Mouse (Mus musculus): ENCODE results near the gene B230118H07Rik. TPM values are rescaled to one million over a fixed set of nuclear protein-coding genes. Genes with fewer than 3 reads are reported as not detected.

B230118H07Rik gene
- polyA plus RNA-seq, 1 experiment from 2014 or later, result 61.7 TPM

GRCm38 (mm10) chr2:101581418-101581817 lies 67.9 kb downstream of the B230118H07Rik start:
- 82% methylated on average over 3 of the region's 3 CpGs for WGBS
- H3K27ac ChIP-seq (replicated peaks; ENCODE audit: low read depth, low read length), result no peak overlapping the region

GRCm38 (mm10) chr2:101580977-101581376 lies 68.4 kb downstream of the B230118H07Rik start:
- Histone ChIP-seq H3K4me3 (ENCODE audit: low read depth, low read length) (no peak overlapping the region), H3K4me2 (ENCODE audit: low read depth, severe bottlenecking) (no peak overlapping the region), H3K27ac (replicated peaks; ENCODE audit: low read depth, low read length) (no peak overlapping the region), H3K4me1 (ENCODE audit: control insufficient read depth, insufficient read depth, low read length) (peaks cover 4% of the 10 kb centered on the region; the same call in 1 of the 2 replicates), H3K9ac (ENCODE audit: low read length) (no peak overlapping the region), H3K27me3 (ENCODE audit: control insufficient read depth, insufficient read depth, low read length) (no peaks in the 10 kb centered on the region), H3K36me3 (ENCODE audit: control insufficient read depth, insufficient read depth, low read length) (no peaks in the 10 kb centered on the region), H3K9me3 (ENCODE audit: control insufficient read depth, low read length) (no peaks in the 10 kb centered on the region)
- WGBS, result 66% methylated on average over 3 of the region's 3 CpGs
- ATAC-seq (ENCODE audit: insufficient number of reproducible peaks, low FRiP score, low TSS enrichment, low read depth), result no peak
- no peak for DNase-seq (ENCODE audit: low spot score)

More at GRCm38 (mm10) chr2:101581418-101581817, 67.9 kb downstream of the B230118H07Rik start:
- no peak overlapping the region for H3K4me2 ChIP-seq (ENCODE audit: low read depth, severe bottlenecking)
- H3K9ac ChIP-seq (ENCODE audit: low read length), result no peak overlapping the region
- H3K9me3 ChIP-seq (ENCODE audit: control insufficient read depth, low read length), result no peaks in the 10 kb centered on the region
- DNase-seq (ENCODE audit: low spot score), result no peak
- no peak overlapping the region for H3K4me3 ChIP-seq (ENCODE audit: low read depth, low read length)
- no peak for ATAC-seq (ENCODE audit: insufficient number of reproducible peaks, low FRiP score, low TSS enrichment, low read depth)
- no peaks in the 10 kb centered on the region for H3K27me3 ChIP-seq (ENCODE audit: control insufficient read depth, insufficient read depth, low read length)
- H3K36me3 ChIP-seq (ENCODE audit: control insufficient read depth, insufficient read depth, low read length), result no peaks in the 10 kb centered on the region
- peaks cover 4% of the 10 kb centered on the region; the same call in 1 of the 2 replicates for H3K4me1 ChIP-seq (ENCODE audit: control insufficient read depth, insufficient read depth, low read length)

DNA sequence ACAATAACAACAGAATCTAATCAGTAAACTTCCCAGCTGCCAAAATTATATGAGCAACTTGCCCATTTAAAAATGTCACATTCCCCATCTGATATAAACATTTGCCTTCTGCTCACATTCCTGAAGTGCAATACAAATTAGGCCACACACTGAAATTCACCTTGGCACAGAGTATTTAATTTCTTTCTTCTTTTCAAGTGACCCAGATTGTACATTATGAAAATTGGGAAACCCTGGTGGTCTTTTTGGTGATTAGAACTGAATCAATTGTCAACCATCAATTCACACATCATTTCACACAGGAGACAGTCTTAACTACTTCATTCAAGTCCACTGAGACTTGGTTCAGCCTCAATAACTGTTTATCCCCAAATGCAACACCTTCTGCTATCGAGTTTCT lies 68.9 kb downstream of the B230118H07Rik start:
- 35% methylated on average over 1 of the region's 1 CpGs for WGBS
- peaks cover 4% of the 10 kb centered on the region; the same call in 1 of the 2 replicates for H3K4me1 ChIP-seq (ENCODE audit: control insufficient read depth, insufficient read depth, low read length)
- ATAC-seq (ENCODE audit: insufficient number of reproducible peaks, low FRiP score, low TSS enrichment, low read depth), result no peak
- DNase-seq (ENCODE audit: low spot score), result no peak
- no peak overlapping the region for H3K9ac ChIP-seq (ENCODE audit: low read length)
- H3K27ac ChIP-seq (replicated peaks; ENCODE audit: low read depth, low read length), result no peak overlapping the region
- no peak overlapping the region for H3K4me3 ChIP-seq (ENCODE audit: low read depth, low read length)
- H3K4me2 ChIP-seq (ENCODE audit: low read depth, severe bottlenecking), result no peak overlapping the region
- no peaks in the 10 kb centered on the region for H3K27me3 ChIP-seq (ENCODE audit: control insufficient read depth, insufficient read depth, low read length)
- no peaks in the 10 kb centered on the region for H3K36me3 ChIP-seq (ENCODE audit: control insufficient read depth, insufficient read depth, low read length)
- H3K9me3 ChIP-seq (ENCODE audit: control insufficient read depth, low read length), result no peaks in the 10 kb centered on the region

GRCm38 (mm10) chr2:101580027-101580426 lies 69.3 kb downstream of the B230118H07Rik start:
- no peak for DNase-seq (ENCODE audit: low spot score)
- Histone ChIP-seq H3K4me2 (ENCODE audit: low read depth, severe bottlenecking) (no peak overlapping the region), H3K4me3 (ENCODE audit: low read depth, low read length) (no peak overlapping the region), H3K36me3 (ENCODE audit: control insufficient read depth, insufficient read depth, low read length) (no peaks in the 10 kb centered on the region), H3K9ac (ENCODE audit: low read length) (no peak overlapping the region), H3K27me3 (ENCODE audit: control insufficient read depth, insufficient read depth, low read length) (no peaks in the 10 kb centered on the region), H3K27ac (replicated peaks; ENCODE audit: low read depth, low read length) (no peak overlapping the region), H3K9me3 (ENCODE audit: control insufficient read depth, low read length) (no peaks in the 10 kb centered on the region), H3K4me1 (ENCODE audit: control insufficient read depth, insufficient read depth, low read length) (peaks cover 4% of the 10 kb centered on the region; the same call in 1 of the 2 replicates)
- WGBS, result 51% methylated on average over 2 of the region's 2 CpGs
- no peak for ATAC-seq (ENCODE audit: insufficient number of reproducible peaks, low FRiP score, low TSS enrichment, low read depth)

DNA sequence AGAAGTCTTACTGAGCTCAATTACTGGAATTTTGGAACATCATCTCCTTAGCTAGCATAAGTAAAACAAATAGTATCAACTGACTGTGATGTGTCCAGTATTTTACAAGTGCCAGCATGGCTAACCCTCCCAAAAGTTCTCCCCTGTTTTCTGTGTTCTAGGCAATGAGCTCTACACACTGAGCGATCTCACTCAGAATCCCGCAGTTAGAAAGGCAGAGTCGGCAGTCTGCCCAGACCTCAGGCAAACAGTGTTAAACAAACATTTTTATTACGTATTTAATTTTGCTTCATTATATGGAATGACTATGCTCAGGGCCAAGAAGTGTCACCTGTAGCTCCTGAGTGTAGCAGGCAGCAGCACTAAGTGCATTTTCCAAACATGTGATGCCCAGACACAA lies 72.1 kb downstream of the B230118H07Rik start:
- Histone ChIP-seq H3K27ac (replicated peaks; ENCODE audit: low read depth, low read length) (no peak overlapping the region), H3K27me3 (ENCODE audit: control insufficient read depth, insufficient read depth, low read length) (no peaks in the 10 kb centered on the region), H3K4me1 (ENCODE audit: control insufficient read depth, insufficient read depth, low read length) (peaks cover 4% of the 10 kb centered on the region; the same call in 1 of the 2 replicates), H3K4me3 (ENCODE audit: low read depth, low read length) (no peak overlapping the region), H3K36me3 (ENCODE audit: control insufficient read depth, insufficient read depth, low read length) (no peaks in the 10 kb centered on the region), H3K9me3 (ENCODE audit: control insufficient read depth, low read length) (no peaks in the 10 kb centered on the region), H3K9ac (ENCODE audit: low read length) (no peak overlapping the region), H3K4me2 (ENCODE audit: low read depth, severe bottlenecking) (no peak overlapping the region)
- WGBS, result 63% methylated on average over 4 of the region's 4 CpGs
- ATAC-seq (ENCODE audit: insufficient number of reproducible peaks, low FRiP score, low TSS enrichment, low read depth), result no peak
- no peak for DNase-seq (ENCODE audit: low spot score)

- DNase-seq (ENCODE audit: low spot score), result no peak
- Histone ChIP-seq H3K9me3 (ENCODE audit: control insufficient read depth, low read length) (no peaks in the 10 kb centered on the region), H3K27me3 (ENCODE audit: control insufficient read depth, insufficient read depth, low read length) (no peaks in the 10 kb centered on the region), H3K9ac (ENCODE audit: low read length) (no peak overlapping the region), H3K36me3 (ENCODE audit: control insufficient read depth, insufficient read depth, low read length) (no peaks in the 10 kb centered on the region), H3K4me3 (ENCODE audit: low read depth, low read length) (no peak overlapping the region), H3K4me1 (ENCODE audit: control insufficient read depth, insufficient read depth, low read length) (no peaks in the 10 kb centered on the region), H3K27ac (replicated peaks; ENCODE audit: low read depth, low read length) (no peak overlapping the region), H3K4me2 (ENCODE audit: low read depth, severe bottlenecking) (no peak overlapping the region)
- no peak for ATAC-seq (ENCODE audit: insufficient number of reproducible peaks, low FRiP score, low TSS enrichment, low read depth)
- 88% methylated on average over 4 of the region's 5 CpGs for WGBS
Observed at GRCm38 (mm10) chr2:101569230-101569629, 80.1 kb downstream of the B230118H07Rik start.

DNA sequence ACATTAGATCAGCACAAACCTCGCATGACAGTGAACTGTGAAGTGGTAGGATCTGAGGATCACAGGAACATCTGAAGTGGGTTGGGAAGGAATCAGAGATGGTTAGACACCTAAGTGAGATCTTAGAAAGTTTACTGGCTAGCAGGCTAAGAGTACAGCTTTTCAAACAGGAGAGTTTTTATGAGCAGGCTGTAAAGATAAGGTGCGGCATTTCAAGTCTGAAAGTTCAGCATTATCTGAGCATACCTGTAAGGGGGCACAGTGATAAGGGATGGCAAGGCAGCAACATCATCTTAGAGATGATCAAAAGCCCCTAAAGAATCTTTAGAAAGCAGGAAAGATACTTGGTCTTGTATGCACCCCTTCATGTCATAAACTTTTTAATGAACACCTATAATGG lies 81.8 kb downstream of the B230118H07Rik start:
- Histone ChIP-seq H3K4me1 (ENCODE audit: control insufficient read depth, insufficient read depth, low read length) (no peaks in the 10 kb centered on the region), H3K4me2 (ENCODE audit: low read depth, severe bottlenecking) (no peak overlapping the region), H3K9me3 (ENCODE audit: control insufficient read depth, low read length) (no peaks in the 10 kb centered on the region), H3K36me3 (ENCODE audit: control insufficient read depth, insufficient read depth, low read length) (no peaks in the 10 kb centered on the region), H3K27me3 (ENCODE audit: control insufficient read depth, insufficient read depth, low read length) (no peaks in the 10 kb centered on the region), H3K4me3 (ENCODE audit: low read depth, low read length) (no peak overlapping the region), H3K9ac (ENCODE audit: low read length) (no peak overlapping the region), H3K27ac (replicated peaks; ENCODE audit: low read depth, low read length) (no peak overlapping the region)
- DNase-seq (ENCODE audit: low spot score) (no peak), ATAC-seq (ENCODE audit: insufficient number of reproducible peaks, low FRiP score, low TSS enrichment, low read depth) (no peak)
- 70% methylated on average over 2 of the region's 2 CpGs for WGBS

DNA sequence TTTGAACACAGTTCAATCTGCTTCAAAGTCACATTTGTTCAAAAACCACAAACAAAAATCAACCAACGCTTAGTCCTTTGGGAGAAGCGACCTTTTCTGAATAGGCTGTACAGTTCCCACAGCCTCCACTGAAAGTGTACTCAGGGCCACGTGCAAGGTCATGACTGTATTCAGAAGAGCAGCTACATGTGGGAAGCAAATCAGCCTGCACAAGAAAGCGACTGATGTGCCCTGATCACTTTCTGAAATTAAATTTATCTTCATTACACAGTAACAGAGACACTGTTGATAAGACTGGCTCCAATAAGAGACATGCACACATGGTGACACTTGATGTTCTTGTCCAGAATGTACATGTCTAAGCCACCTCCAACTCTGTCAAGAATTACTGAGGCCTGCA lies 85.6 kb downstream of the B230118H07Rik start:
- Histone ChIP-seq H3K4me1 (ENCODE audit: control insufficient read depth, insufficient read depth, low read length) (no peaks in the 10 kb centered on the region), H3K9ac (ENCODE audit: low read length) (no peak overlapping the region), H3K27ac (replicated peaks; ENCODE audit: low read depth, low read length) (no peak overlapping the region), H3K4me2 (ENCODE audit: low read depth, severe bottlenecking) (no peak overlapping the region), H3K4me3 (ENCODE audit: low read depth, low read length) (no peak overlapping the region), H3K9me3 (ENCODE audit: control insufficient read depth, low read length) (no peaks in the 10 kb centered on the region), H3K27me3 (ENCODE audit: control insufficient read depth, insufficient read depth, low read length) (no peaks in the 10 kb centered on the region), H3K36me3 (ENCODE audit: control insufficient read depth, insufficient read depth, low read length) (no peaks in the 10 kb centered on the region)
- ATAC-seq (ENCODE audit: insufficient number of reproducible peaks, low FRiP score, low TSS enrichment, low read depth), result no peak
- DNase-seq (ENCODE audit: low spot score), result no peak
- WGBS, result 88% methylated on average over 4 of the region's 4 CpGs

DNA sequence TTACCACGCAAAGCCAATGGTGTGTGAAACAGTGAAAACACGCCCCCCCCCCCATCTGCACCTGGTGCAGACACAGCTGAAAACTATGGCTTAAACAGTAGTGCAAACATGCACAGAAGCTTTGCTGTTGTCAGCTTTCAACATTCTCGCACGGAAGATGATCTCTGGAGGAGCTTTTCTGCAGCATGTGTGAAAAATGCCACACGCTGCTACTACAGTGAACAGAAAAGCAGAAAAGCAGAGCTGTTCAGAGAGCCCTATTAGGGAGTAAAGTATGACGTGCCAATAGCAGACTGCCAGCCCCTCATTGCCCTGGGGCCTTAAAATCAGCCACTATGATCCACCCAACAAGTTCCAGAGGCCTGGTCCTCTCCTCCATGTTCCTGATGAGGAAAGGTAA lies 86.1 kb downstream of the B230118H07Rik start:
- no peak for ATAC-seq (ENCODE audit: insufficient number of reproducible peaks, low FRiP score, low TSS enrichment, low read depth)
- no peak for DNase-seq (ENCODE audit: low spot score)
- WGBS, result 81% methylated on average over 6 of the region's 6 CpGs

More for the DNA sequence above, 86.1 kb downstream of the B230118H07Rik start:
- no peaks in the 10 kb centered on the region for H3K9me3 ChIP-seq (ENCODE audit: control insufficient read depth, low read length)
- no peak overlapping the region for H3K4me2 ChIP-seq (ENCODE audit: low read depth, severe bottlenecking)
- no peaks in the 10 kb centered on the region for H3K36me3 ChIP-seq (ENCODE audit: control insufficient read depth, insufficient read depth, low read length)
- no peak overlapping the region for H3K4me3 ChIP-seq (ENCODE audit: low read depth, low read length)
- H3K4me1 ChIP-seq (ENCODE audit: control insufficient read depth, insufficient read depth, low read length), result no peaks in the 10 kb centered on the region
- H3K9ac ChIP-seq (ENCODE audit: low read length), result no peak overlapping the region
- H3K27me3 ChIP-seq (ENCODE audit: control insufficient read depth, insufficient read depth, low read length), result no peaks in the 10 kb centered on the region
- H3K27ac ChIP-seq (replicated peaks; ENCODE audit: low read depth, low read length), result no peak overlapping the region

All from limb, embryonic 11.5 days (tissue).